Comparison of ENCODE assay signal across 9 mouse cellular contexts in genomic region chr6:87589718-87590393, GRCm38 (mm10). TPM values are rescaled to one million over a fixed set of nuclear protein-coding genes. Genes with fewer than 3 reads are reported as not detected.
DNase-seq lines count a peak whose midpoint lies in the region; ATAC-seq and TF ChIP-seq lines count a peak whose summit lies in the region.
"Had no signal": no experiment of that assay in that cellular context is flagged by ENCODE, and none has a peak within 500 bp of the region (broad histone marks: within the 10 kb centered on the region; RNA-seq: fewer than 3 reads in every experiment).

No protein-coding gene starts in this region.

- peak overlapping the region; percentile 57 for H3K4me3 ChIP-seq in heart, embryonic 11.5 days (ENCODE audit: low read depth, low read length)
- H3K4me3 ChIP-seq in embryonic facial prominence, embryonic 13.5 days, result peak overlapping the region; percentile 57
- H3K4me3 ChIP-seq in intestine, postnatal 0 days (ENCODE audit: low read depth, low read length), result peak overlapping the region; percentile 46

- ATAC-seq in heart, embryonic 11.5 days (replicated peaks; ENCODE audit: insufficient number of reproducible peaks, low FRiP score, low TSS enrichment), result peak; percentile 82
- no peak; the same call in 1 of the 2 replicates for ATAC-seq in embryonic facial prominence, embryonic 13.5 days (ENCODE audit: insufficient number of reproducible peaks, insufficient read depth, low FRiP score, low TSS enrichment, low read depth)
- ATAC-seq in intestine, postnatal 0 days, result 0 out of 2 replicates have a peak, but pooled peaks have one; percentile 8

- H3K9me3 ChIP-seq in heart, embryonic 11.5 days (replicated peaks; ENCODE audit: control insufficient read depth, low read length), result no peaks in the 10 kb centered on the region
- no peaks in the 10 kb centered on the region for H3K9me3 ChIP-seq in embryonic facial prominence, embryonic 13.5 days
- H3K9me3 ChIP-seq in intestine, postnatal 0 days (ENCODE audit: control insufficient read depth), result no peaks in the 10 kb centered on the region

- H3K4me2 ChIP-seq in heart, embryonic 11.5 days, result peak overlapping the region; percentile 91
- H3K4me2 ChIP-seq in embryonic facial prominence, embryonic 13.5 days, result peak overlapping the region; percentile 94
- peak overlapping the region; percentile 92 for H3K4me2 ChIP-seq in intestine, postnatal 0 days (replicated peaks; ENCODE audit: low read depth)

- DNase-seq in heart, adult 9 months (ENCODE audit: low spot score in 2 of 2), result no peak
- DNase-seq in neural tube, embryonic 10.5 days (ENCODE audit: extremely low spot score, low spot score), result peak; percentile 33
- DNase-seq in right cerebral cortex, postnatal 25 days, result no peak
- no peak for DNase-seq in ovary, postnatal 10 days (ENCODE audit: low spot score)
- no peak for DNase-seq in right cerebral cortex, adult 18-20 months

- no peaks in the 10 kb centered on the region for H3K36me3 ChIP-seq in heart, embryonic 11.5 days (ENCODE audit: control insufficient read depth, insufficient read depth, low read length)
- no peaks in the 10 kb centered on the region for H3K36me3 ChIP-seq in embryonic facial prominence, embryonic 13.5 days
- no peaks in the 10 kb centered on the region for H3K36me3 ChIP-seq in intestine, postnatal 0 days (ENCODE audit: control insufficient read depth, insufficient read depth)

- peaks cover 25% of the 10 kb centered on the region for H3K27me3 ChIP-seq in heart, embryonic 11.5 days (ENCODE audit: control insufficient read depth, insufficient read depth, low read length)
- peaks cover 37% of the 10 kb centered on the region for H3K27me3 ChIP-seq in embryonic facial prominence, embryonic 13.5 days
- peaks cover 11% of the 10 kb centered on the region; the same call in 1 of the 2 replicates for H3K27me3 ChIP-seq in intestine, postnatal 0 days (replicated peaks; ENCODE audit: control insufficient read depth, insufficient read depth, low read length)

- H3K27ac ChIP-seq in heart, embryonic 11.5 days (ENCODE audit: low read depth, low read length), result 0 out of 2 replicates have a peak overlapping the region, but pooled peaks have one; percentile 64
- no peak overlapping the region for H3K27ac ChIP-seq in embryonic facial prominence, embryonic 13.5 days
- H3K27ac ChIP-seq in intestine, postnatal 0 days (ENCODE audit: low read depth, low read length), result no peak overlapping the region

- no peak for TF ChIP-seq CTCF in intestine, postnatal 0 days (IDR thresholded peaks at IDR 0.05; ENCODE audit: low read depth)

- H3K4me1 ChIP-seq in heart, embryonic 11.5 days (ENCODE audit: control insufficient read depth, insufficient read depth, low read length), result peaks cover 17% of the 10 kb centered on the region; the same call in 1 of the 2 replicates
- H3K4me1 ChIP-seq in embryonic facial prominence, embryonic 13.5 days, result peaks cover 10% of the 10 kb centered on the region
- 0 out of 2 replicates have a peak, but pooled peaks cover 3% of the 10 kb centered on the region for H3K4me1 ChIP-seq in intestine, postnatal 0 days (replicated peaks; ENCODE audit: control insufficient read depth, insufficient read depth, low read length)

- WGBS in heart, embryonic 11.5 days (ENCODE audit: insufficient replicate concordance), result 17% methylated on average over 12 of the region's 12 CpGs
- 13% methylated on average over 12 of the region's 12 CpGs for WGBS in embryonic facial prominence, embryonic 13.5 days
- 21% methylated on average over 12 of the region's 12 CpGs for WGBS in intestine, postnatal 0 days

- H3K9ac ChIP-seq in heart, embryonic 11.5 days (ENCODE audit: low read depth, low read length), result peak overlapping the region; percentile 64
- H3K9ac ChIP-seq in embryonic facial prominence, embryonic 13.5 days, result peak overlapping the region; percentile 72
- H3K9ac ChIP-seq in intestine, postnatal 0 days (ENCODE audit: low read depth, low read length), result no peak overlapping the region

RNA-seq across cellular contexts. Expression of gene Prokr1, which starts 0.7 kb away (rescaled TPM):
- 1.8 and 3.0 TPM in 2 replicates for polyA plus RNA-seq in heart, embryonic 11.5 days (2014; fragmentation: Nextera tagmentation; extraction: Ambion mirVana)
- polyA plus RNA-seq in embryonic facial prominence, embryonic 13.5 days (2015; fragmentation: Nextera tagmentation; extraction: Ambion mirVana), result 3.6 and 3.9 TPM in 2 replicates
- polyA plus RNA-seq in intestine, postnatal 0 days (2015; fragmentation: Nextera tagmentation; extraction: Ambion mirVana), result 0.63 and 1.0 TPM in 2 replicates

RNA-seq across cellular contexts. Expression of gene Arhgap25, which starts 56.8 kb away (rescaled TPM):
- 1.1 and 1.6 TPM in 2 replicates for polyA plus RNA-seq in heart, embryonic 11.5 days (2014; fragmentation: Nextera tagmentation; extraction: Ambion mirVana)
- polyA plus RNA-seq in embryonic facial prominence, embryonic 13.5 days (2015; fragmentation: Nextera tagmentation; extraction: Ambion mirVana), result 5.7 and 7.1 TPM in 2 replicates
- 1.5 and 2.1 TPM in 2 replicates for polyA plus RNA-seq in intestine, postnatal 0 days (2015; fragmentation: Nextera tagmentation; extraction: Ambion mirVana)
- polyA plus RNA-seq: C2C12 had no signal
